32 mouse cellular contexts compared by ENCODE assay signal in genomic region chr4:134091225-134091529, GRCm38 (mm10). TPM values are rescaled to one million over a fixed set of nuclear protein-coding genes. Genes with fewer than 3 reads are reported as not detected.
A peak's percentile ranks its signal among the peaks of the same experiment; 100 is the strongest.
DNase-seq lines count a peak whose midpoint lies in the region; ATAC-seq and TF ChIP-seq lines count a peak whose summit lies in the region.
"Had no signal": no experiment of that assay in that cellular context is flagged by ENCODE, and none has a peak within 500 bp of the region (broad histone marks: within the 10 kb centered on the region; RNA-seq: fewer than 3 reads in every experiment).

No protein-coding gene starts in this region.

- H3K4me2 ChIP-seq in hindbrain, embryonic 14.5 days (replicated peaks) = no peak overlapping the region
- no peak overlapping the region for H3K4me2 ChIP-seq in intestine, embryonic 16.5 days (ENCODE audit: low read depth, low read length)
- H3K4me2 ChIP-seq: embryonic facial prominence, embryonic 13.5 days; forebrain, embryonic 12.5 days; forebrain, embryonic 15.5 days; heart, embryonic 12.5 days; heart, embryonic 15.5 days; hindbrain, embryonic 13.5 days had no signal

- H3K27ac ChIP-seq in spleen, adult 2 months (ENCODE audit: insufficient read depth, low read length) = peak overlapping the region; percentile 37; the same call in 1 of the 2 replicates
- no peak overlapping the region for H3K27ac ChIP-seq in hindbrain, embryonic 14.5 days
- no peak overlapping the region for H3K27ac ChIP-seq in intestine, embryonic 16.5 days (ENCODE audit: low read length)
- H3K27ac ChIP-seq: embryonic facial prominence, embryonic 10.5 days; embryonic facial prominence, embryonic 13.5 days; forebrain, embryonic 12.5 days; forebrain, embryonic 15.5 days; heart, embryonic 15.5 days; hindbrain, embryonic 10.5 days; hindbrain, embryonic 13.5 days; hindbrain, postnatal 0 days had no signal

- no peak overlapping the region for H3K4me3 ChIP-seq in spleen, adult 2 months (ENCODE audit: extremely low read depth, insufficient read depth, insufficient read length)
- H3K4me3 ChIP-seq in hindbrain, embryonic 14.5 days (replicated peaks; ENCODE audit: low read length) = no peak overlapping the region
- H3K4me3 ChIP-seq in intestine, embryonic 16.5 days (ENCODE audit: low read length) = no peak overlapping the region
- H3K4me3 ChIP-seq: embryonic facial prominence, embryonic 10.5 days; embryonic facial prominence, embryonic 13.5 days; erythroblast, embryonic 14.5 days; forebrain, embryonic 12.5 days; forebrain, embryonic 15.5 days; heart, embryonic 12.5 days; heart, embryonic 15.5 days; hindbrain, embryonic 10.5 days; hindbrain, embryonic 13.5 days had no signal

- H3K27me3 ChIP-seq in spleen, adult 2 months (ENCODE audit: control insufficient read depth, insufficient read depth, low read length) = no peaks in the 10 kb centered on the region
- no peaks in the 10 kb centered on the region for H3K27me3 ChIP-seq in hindbrain, embryonic 14.5 days (ENCODE audit: control insufficient read depth, insufficient read depth, low read length)
- H3K27me3 ChIP-seq in intestine, embryonic 16.5 days (replicated peaks; ENCODE audit: control insufficient read depth, insufficient read depth, low read length) = no peaks in the 10 kb centered on the region
- H3K27me3 ChIP-seq: embryonic facial prominence, embryonic 13.5 days; forebrain, embryonic 12.5 days; forebrain, embryonic 15.5 days; heart, embryonic 12.5 days; heart, embryonic 15.5 days; hindbrain, embryonic 13.5 days; Patski had no signal

- H3K9ac ChIP-seq in hindbrain, embryonic 14.5 days = no peak overlapping the region
- no peak overlapping the region for H3K9ac ChIP-seq in intestine, embryonic 16.5 days (ENCODE audit: low read depth, low read length)
- H3K9ac ChIP-seq: embryonic facial prominence, embryonic 13.5 days; forebrain, embryonic 12.5 days; forebrain, embryonic 15.5 days; heart, embryonic 12.5 days; heart, embryonic 15.5 days; hindbrain, embryonic 13.5 days had no signal

- WGBS in spleen, adult 2 months = 78% methylated on average over 6 of the region's 6 CpGs
- 91% methylated on average over 6 of the region's 6 CpGs for WGBS in hindbrain, embryonic 14.5 days
- WGBS in intestine, embryonic 16.5 days = 82% methylated on average over 6 of the region's 6 CpGs

- no peaks in the 10 kb centered on the region for H3K9me3 ChIP-seq in hindbrain, embryonic 14.5 days (ENCODE audit: control insufficient read depth, low read length)
- H3K9me3 ChIP-seq in intestine, embryonic 16.5 days (ENCODE audit: control insufficient read depth, low read length) = no peaks in the 10 kb centered on the region
- H3K9me3 ChIP-seq: embryonic facial prominence, embryonic 10.5 days; embryonic facial prominence, embryonic 13.5 days; forebrain, embryonic 12.5 days; forebrain, embryonic 15.5 days; G1E; heart, embryonic 12.5 days; heart, embryonic 15.5 days; hindbrain, embryonic 10.5 days; hindbrain, embryonic 13.5 days had no signal

- TF ChIP-seq CTCF in spleen, adult 2 months (IDR thresholded peaks at IDR 0.05; ENCODE audit: extremely low read depth, insufficient read depth, insufficient read length, insufficient replicate concordance) = no peak

- no peak for TF ChIP-seq POLR2A in spleen, adult 2 months (IDR thresholded peaks at IDR 0.05; ENCODE audit: low read depth, low read length)

- DNase-seq in spleen, adult 2 months (ENCODE audit: low read depth in 1 of 2, low spot score in 2 of 2) = no peak
- DNase-seq in spleen, postnatal 36 days (ENCODE audit: low spot score in 2 of 2) = no peak
- peak; percentile 56 for DNase-seq in T-cell, adult 2 months (ENCODE audit: low spot score)
- peak; percentile 79 for DNase-seq in naive thymus-derived CD4-positive, alpha-beta T cell, adult 2 months (ENCODE audit: low read depth)
- DNase-seq in hindbrain, embryonic 14.5 days (ENCODE audit: low spot score) = no peak
- DNase-seq: adrenal gland, adult 2 months; adrenal gland, postnatal 14 days; cerebellum, adult 11 months; cerebellum, adult 2 months; cerebellum, adult 9-11 months; cerebellum, postnatal 25 days; embryo, embryonic 11 days; gastrocnemius, postnatal 10 days; gastrocnemius, postnatal 36 days; heart, adult 11 months; heart, postnatal 10 days; heart, postnatal 36 days; kidney, adult 2 months had no signal

- peaks cover 10% of the 10 kb centered on the region for H3K36me3 ChIP-seq in spleen, adult 2 months (ENCODE audit: control insufficient read depth, insufficient read depth, low read length)
- no peaks in the 10 kb centered on the region for H3K36me3 ChIP-seq in hindbrain, embryonic 14.5 days (replicated peaks; ENCODE audit: control insufficient read depth, insufficient read depth)
- H3K36me3 ChIP-seq in intestine, embryonic 16.5 days (ENCODE audit: control insufficient read depth, insufficient read depth, low read length) = no peaks in the 10 kb centered on the region
- H3K36me3 ChIP-seq: embryonic facial prominence, embryonic 10.5 days; embryonic facial prominence, embryonic 13.5 days; forebrain, embryonic 12.5 days; forebrain, embryonic 15.5 days; G1E; heart, embryonic 12.5 days; heart, embryonic 15.5 days; hindbrain, embryonic 10.5 days; hindbrain, embryonic 13.5 days had no signal

- no peak for ATAC-seq in hindbrain, embryonic 14.5 days (ENCODE audit: low FRiP score)
- no peak for ATAC-seq in intestine, embryonic 16.5 days
- ATAC-seq: forebrain, embryonic 15.5 days; hindbrain, postnatal 0 days; intestine, postnatal 0 days; Patski had no signal

- H3K4me1 ChIP-seq in spleen, adult 2 months (ENCODE audit: control insufficient read depth, insufficient read depth, insufficient read length) = peaks cover 18% of the 10 kb centered on the region; the same call in 1 of the 2 replicates
- H3K4me1 ChIP-seq in hindbrain, embryonic 14.5 days (replicated peaks; ENCODE audit: control insufficient read depth, insufficient read depth, low read length) = no peaks in the 10 kb centered on the region
- H3K4me1 ChIP-seq in intestine, embryonic 16.5 days (ENCODE audit: control insufficient read depth, insufficient read depth, low read length) = no peaks in the 10 kb centered on the region; the same call in 1 of the 2 replicates
- H3K4me1 ChIP-seq: embryonic facial prominence, embryonic 10.5 days; embryonic facial prominence, embryonic 13.5 days; forebrain, embryonic 12.5 days; forebrain, embryonic 15.5 days; heart, embryonic 12.5 days; heart, embryonic 15.5 days; hindbrain, embryonic 10.5 days; hindbrain, embryonic 13.5 days had no signal

RNA-seq across cellular contexts. Expression of gene Cd52, which starts 3.7 kb away (rescaled TPM):
- 400 and 461 TPM in 2 replicates for polyA plus RNA-seq in spleen, adult 2 months (2012; rRNA removed)
- 1.7 and 2.4 TPM in 2 replicates for polyA plus RNA-seq in hindbrain, embryonic 14.5 days (2014; fragmentation: Nextera tagmentation; extraction: Ambion mirVana)
- polyA plus RNA-seq in intestine, embryonic 16.5 days (2015; fragmentation: Nextera tagmentation; extraction: Ambion mirVana) = 27.8 and 28.4 TPM in 2 replicates
- polyA plus RNA-seq: Patski had no signal

RNA-seq across cellular contexts. Expression of gene Ubxn11, which starts 11.2 kb away (rescaled TPM):
- 33.7 and 43.0 TPM in 2 replicates for polyA plus RNA-seq in spleen, adult 2 months (2012; rRNA removed)
- 17.5 and 22.2 TPM in 2 replicates for polyA plus RNA-seq in hindbrain, embryonic 14.5 days (2014; fragmentation: Nextera tagmentation; extraction: Ambion mirVana)
- polyA plus RNA-seq in intestine, embryonic 16.5 days (2015; fragmentation: Nextera tagmentation; extraction: Ambion mirVana) = 4.3 and 5.6 TPM in 2 replicates

RNA-seq across cellular contexts. Expression of gene Crybg2, which starts 30.6 kb away (rescaled TPM):
- polyA plus RNA-seq in spleen, adult 2 months (2012; rRNA removed) = 4.3 and 5.3 TPM in 2 replicates
- 3.0 and 4.7 TPM in 2 replicates for polyA plus RNA-seq in hindbrain, embryonic 14.5 days (2014; fragmentation: Nextera tagmentation; extraction: Ambion mirVana)
- 22.3 and 22.9 TPM in 2 replicates for polyA plus RNA-seq in intestine, embryonic 16.5 days (2015; fragmentation: Nextera tagmentation; extraction: Ambion mirVana)
- polyA plus RNA-seq: erythroblast, embryonic 14.5 days had no signal

RNA-seq across cellular contexts. Expression of gene Sh3bgrl3, which starts 37.4 kb away (rescaled TPM):
- polyA plus RNA-seq in spleen, adult 2 months (2012; rRNA removed) = 1,465 and 2,211 TPM in 2 replicates
- 429 and 442 TPM in 2 replicates for polyA plus RNA-seq in hindbrain, embryonic 14.5 days (2014; fragmentation: Nextera tagmentation; extraction: Ambion mirVana)
- 428 and 452 TPM in 2 replicates for polyA plus RNA-seq in intestine, embryonic 16.5 days (2015; fragmentation: Nextera tagmentation; extraction: Ambion mirVana)

RNA-seq across cellular contexts. Expression of gene Zfp683, which starts 37.5 kb away (rescaled TPM):
- polyA plus RNA-seq in spleen, adult 2 months (2012; rRNA removed) = 3.6 and 3.8 TPM in 2 replicates
- not detected in 2 replicates for polyA plus RNA-seq in hindbrain, embryonic 14.5 days (2014; fragmentation: Nextera tagmentation; extraction: Ambion mirVana)
- polyA plus RNA-seq in intestine, embryonic 16.5 days (2015; fragmentation: Nextera tagmentation; extraction: Ambion mirVana) = not detected in 2 replicates
- polyA plus RNA-seq: cerebellum, adult 2 months; embryonic facial prominence, embryonic 10.5 days; embryonic facial prominence, embryonic 13.5 days; erythroblast, embryonic 14.5 days; forebrain, embryonic 12.5 days; forebrain, embryonic 15.5 days; G1E; heart, embryonic 12.5 days; heart, embryonic 15.5 days; hindbrain, embryonic 10.5 days; hindbrain, embryonic 13.5 days; hindbrain, postnatal 0 days; intestine, postnatal 0 days; Patski had no signal

Comparison
In these comparisons a context has a peak if more than half of its experiments do, and no peak if none do; other contexts are left out.
1. DNase-seq: peak in T-cell, adult 2 months (single experiment) and naive thymus-derived CD4-positive, alpha-beta T cell, adult 2 months (single experiment); none in spleen, adult 2 months (0 of 2), spleen, postnatal 36 days (0 of 2) and hindbrain, embryonic 14.5 days (single experiment).
2. RNA of gene Cd52, which starts 3.7 kb away (polyA plus RNA-seq): 400 to 461 TPM in spleen, adult 2 months; 27.8 to 28.4 TPM in intestine, embryonic 16.5 days and 1.7 to 2.4 TPM in hindbrain, embryonic 14.5 days; every median in the first group is over 10 times any median in the second.